Mouse (Mus musculus) right cerebral cortex, adult 18-20 months (tissue): ENCODE data around the gene Ifna6.
A peak's percentile ranks its signal among the peaks of the same experiment; 100 is the strongest.
"Not testable (repeated sequence)": the region's sequence is repeated elsewhere in the genome, so short reads cannot be mapped to it uniquely, and the experiment has no call there.

Source experiments
- DNase-seq: peaks from one replicate; pipeline ENCODE4 v3.0.0; 2022; ENCODE audit warnings: mixed read lengths

Ifna6 gene

GRCm38 (mm10) chr4:88827116-88827515 lies at the start of gene Ifna6:
TSS of gene Ifna6 (plus strand) at chr4:88827416.
- DNase-seq = not testable (repeated sequence)

- DNase-seq = not testable (repeated sequence)
Observed at GRCm38 (mm10) chr4:88779550-88779949, 47.7 kb upstream of the Ifna6 start, which contains the start of gene Gm13272. TSS of gene Gm13272 (plus strand) at chr4:88779850.

GRCm38 (mm10) chr4:88780320-88780719 lies 46.9 kb upstream of the Ifna6 start:
- DNase-seq = not testable (repeated sequence)

GRCm38 (mm10) chr4:88781831-88782230 lies 45.4 kb upstream of the Ifna6 start, which contains the start of gene Ifnz:
TSS of gene Ifnz (plus strand) at chr4:88782131.
- not testable (repeated sequence) for DNase-seq

- DNase-seq = not testable (repeated sequence)
Observed at GRCm38 (mm10) chr4:88782335-88782734, 44.9 kb upstream of the Ifna6 start.

GRCm38 (mm10) chr4:88785409-88785808 lies 41.8 kb upstream of the Ifna6 start, which contains the start of gene Gm13276:
TSS of gene Gm13276 (plus strand) at chr4:88785709.
- not testable (repeated sequence) for DNase-seq

GRCm38 (mm10) chr4:88788402-88788801 lies 38.8 kb upstream of the Ifna6 start, which contains the start of gene Gm13277:
TSS of gene Gm13277 (plus strand) at chr4:88788632.
- DNase-seq = peak; percentile 63

GRCm38 (mm10) chr4:88791250-88791649 lies 36.0 kb upstream of the Ifna6 start, which contains the start of gene Gm13278:
TSS of gene Gm13278 (plus strand) at chr4:88791550.
- not testable (repeated sequence) for DNase-seq

GRCm38 (mm10) chr4:88793936-88794675 lies 33.1 kb upstream of the Ifna6 start, which contains the start of gene Gm13275:
TSS of gene Gm13275 (plus strand) at chr4:88794487.
- peak; percentile 24 for DNase-seq

- DNase-seq = not testable (repeated sequence)
Observed at GRCm38 (mm10) chr4:88797097-88797496, 30.1 kb upstream of the Ifna6 start, which contains the start of gene Gm13279. TSS of gene Gm13279 (plus strand) at chr4:88797397.

GRCm38 (mm10) chr4:88799365-88799764 lies 27.9 kb upstream of the Ifna6 start, which contains the start of gene Gm13285:
TSS of gene Gm13285 (plus strand) at chr4:88799665.
- not testable (repeated sequence) for DNase-seq

- DNase-seq = not testable (repeated sequence)
Observed at GRCm38 (mm10) chr4:88802954-88803353, 24.3 kb upstream of the Ifna6 start, which contains the start of gene Gm13287. TSS of gene Gm13287 (plus strand) at chr4:88803254.

- not testable (repeated sequence) for DNase-seq
Observed at GRCm38 (mm10) chr4:88805231-88805630, 22.0 kb upstream of the Ifna6 start, which contains the start of gene Gm13288. TSS of gene Gm13288 (plus strand) at chr4:88805531.

- not testable (repeated sequence) for DNase-seq
Observed at GRCm38 (mm10) chr4:88805761-88806160, 21.5 kb upstream of the Ifna6 start.

- no peak for DNase-seq
Observed at GRCm38 (mm10) chr4:88815928-88816327, 11.3 kb upstream of the Ifna6 start, which contains the start of gene Ifna7. TSS of gene Ifna7 (plus strand) at chr4:88816228.

GRCm38 (mm10) chr4:88819659-88820058 lies 7.6 kb upstream of the Ifna6 start, which contains the start of gene Ifna11:
TSS of gene Ifna11 (plus strand) at chr4:88819959.
- DNase-seq = no peak

- peak; percentile 9 for DNase-seq
Observed at GRCm38 (mm10) chr4:88822995-88823394, 4.2 kb upstream of the Ifna6 start.

GRCm38 (mm10) chr4:88830523-88830922 lies 3.3 kb downstream of the Ifna6 start:
- DNase-seq = peak; percentile 11

- not testable (repeated sequence) for DNase-seq
Observed at GRCm38 (mm10) chr4:88835225-88835624, 8.0 kb downstream of the Ifna6 start, which contains the start of gene Ifna5. TSS of gene Ifna5 (plus strand) at chr4:88835525.

- no peak for DNase-seq
Observed at GRCm38 (mm10) chr4:88838828-88839227, 11.6 kb downstream of the Ifna6 start.

GRCm38 (mm10) chr4:88840058-88840457 lies 12.8 kb downstream of the Ifna6 start:
- no peak for DNase-seq

- DNase-seq = no peak
Observed at GRCm38 (mm10) chr4:88841438-88841911, 14.3 kb downstream of the Ifna6 start, which contains the start of gene Ifna4. TSS of gene Ifna4 (plus strand) at chr4:88841861.

- no peak for DNase-seq
Observed at GRCm38 (mm10) chr4:88845334-88845733, 18.1 kb downstream of the Ifna6 start.
